Mouse (Mus musculus) G1E (cell line): ENCODE measurements around the gene Zfp523. TPM values are rescaled to one million over a fixed set of nuclear protein-coding genes. Genes with fewer than 3 reads are reported as not detected.

Experiments
- ATAC-seq: 2 replicates; pipeline ENCODE4 v1.8.0; 2016; ENCODE audit warnings: mild to moderate bottlenecking; ENCODE audit not compliant: insufficient number of reproducible peaks, poor library complexity, low FRiP score, severe bottlenecking; ENCODE audit errors: extremely low read depth
- DNase-seq: peaks from one replicate; pipeline ENCODE4 v3.0.0; 2012; ENCODE audit warnings: low spot score
- H3K27me3 ChIP-seq: 2 replicates; pipeline ENCODE4 v1.6.1; 2012; ENCODE audit warnings: mild to moderate bottlenecking, low read length, inconsistent platforms; ENCODE audit not compliant: insufficient read depth
- H3K36me3 ChIP-seq: replicated peaks from 2 replicates; pipeline ENCODE3; 2012; ENCODE audit warnings: mild to moderate bottlenecking, inconsistent platforms
- H3K4me1 ChIP-seq: 2 replicates; pipeline ENCODE4 v1.6.1; 2012; ENCODE audit warnings: low read depth, low read length, inconsistent platforms, mixed read lengths; ENCODE audit not compliant: insufficient read depth
- H3K4me3 ChIP-seq: 2 replicates; pipeline ENCODE4 v1.5.1; 2012; ENCODE audit warnings: low read depth, mild to moderate bottlenecking, inconsistent platforms, low read length, moderate library complexity, mixed read lengths
- H3K9me3 ChIP-seq: replicated peaks from 2 replicates; pipeline ENCODE4 v1.6.1; 2012; ENCODE audit warnings: inconsistent platforms
- CTCF ChIP-seq: IDR thresholded peaks from 2 replicates; pipeline ENCODE4 v1.5.1; 2012; ENCODE audit warnings: low read depth, low read length, inconsistent platforms, mixed read lengths
- GATA1 ChIP-seq: IDR thresholded peaks from 2 replicates; pipeline ENCODE4 v1.6.1; 2012; ENCODE audit warnings: borderline replicate concordance, low read length, inconsistent platforms, mixed read lengths
- GATA2 ChIP-seq: IDR thresholded peaks from 2 replicates; pipeline ENCODE4 v1.6.1; 2012; ENCODE audit warnings: low read depth, low read length, inconsistent platforms, borderline replicate concordance
- POLR2AphosphoS5 ChIP-seq: IDR thresholded peaks from 2 replicates; pipeline ENCODE4 v1.6.1; 2012; ENCODE audit warnings: low read depth, low read length, inconsistent platforms; ENCODE audit not compliant: insufficient replicate concordance
- TAL1 ChIP-seq: conservative IDR thresholded peaks from 2 replicates; pipeline ENCODE4 v1.6.1; 2012; ENCODE audit warnings: low read depth, low read length, inconsistent platforms, mixed read lengths
- polyA plus RNA-seq: library from polyadenylated mRNA; stranded (reverse); fragments of >175 nt; gene quantifications from 2 replicates; pipeline ENCODE4 v1.2.3, GENCODE M21; 2012
- total RNA-seq, 2 experiments: library from RNA; stranded (forward) in 1 of 2; stranded (reverse) in 1 of 2; fragments of 200-1000 nt in 1 of 2; fragments of >200 nt in 1 of 2; fragmentation: Nextera tagmentation in 1 of 2; gene quantifications; 2 replicates each; pipeline ENCODE4 v1.2.3; 2014 to 2017

Zfp523 gene
- total and polyA plus RNA-seq, 3 experiments, result 11.9 to 39.9 (median 20.8) TPM

- Histone ChIP-seq H3K9me3 (no peaks in the 10 kb centered on the region), H3K27me3 (no peaks in the 10 kb centered on the region), H3K36me3 (peaks cover 65% of the 10 kb centered on the region), H3K4me1 (peaks cover 40% of the 10 kb centered on the region), H3K4me3 (no peak overlapping the region)
- ATAC-seq (no peak), DNase-seq (no peak)
- no peak for TF ChIP-seq CTCF
- TF ChIP-seq GATA1, result no peak
- no peak for TF ChIP-seq GATA2
- TF ChIP-seq TAL1, result no peak
- no peak for TF ChIP-seq POLR2AphosphoS5
These were observed 74.8 kb downstream of the Zfp523 start for GRCm38 (mm10) chr17:28251579-28252280.

- H3K9me3 ChIP-seq, result no peaks in the 10 kb centered on the region
- DNase-seq (no peak), ATAC-seq (no peak)
- H3K27me3 ChIP-seq, result no peaks in the 10 kb centered on the region
- peaks cover 41% of the 10 kb centered on the region for H3K4me1 ChIP-seq
- TF ChIP-seq POLR2AphosphoS5 (no peak), TAL1 (no peak)
- H3K4me3 ChIP-seq, result no peak overlapping the region
- H3K36me3 ChIP-seq, result peaks cover 60% of the 10 kb centered on the region
These were observed 75.3 kb downstream of the Zfp523 start for GRCm38 (mm10) chr17:28252281-28252648.

GRCm38 (mm10) chr17:28253216-28253615 is 76.3 kb downstream of the Zfp523 start:
- ATAC-seq (no peak), DNase-seq (no peak)
- Histone ChIP-seq H3K27me3 (no peaks in the 10 kb centered on the region; the same call in 1 of the 2 replicates), H3K36me3 (peaks cover 54% of the 10 kb centered on the region), H3K4me1 (peaks cover 35% of the 10 kb centered on the region), H3K9me3 (no peaks in the 10 kb centered on the region), H3K4me3 (no peak overlapping the region)
- no peak for TF ChIP-seq CTCF
- no peak for TF ChIP-seq POLR2AphosphoS5
- no peak for TF ChIP-seq GATA2
- TF ChIP-seq GATA1, result no peak
- TF ChIP-seq TAL1, result no peak

GRCm38 (mm10) chr17:28254804-28255203 is 77.9 kb downstream of the Zfp523 start:
- ATAC-seq (no peak), DNase-seq (no peak)

More at GRCm38 (mm10) chr17:28254804-28255203, 77.9 kb downstream of the Zfp523 start:
- TF ChIP-seq CTCF, result no peak
- TF ChIP-seq POLR2AphosphoS5, result no peak
- no peak for TF ChIP-seq GATA2
- TF ChIP-seq GATA1, result no peak
- TF ChIP-seq TAL1, result no peak
- Histone ChIP-seq H3K36me3 (peaks cover 53% of the 10 kb centered on the region), H3K4me1 (peaks cover 35% of the 10 kb centered on the region), H3K4me3 (no peak overlapping the region), H3K9me3 (0 out of 2 replicates have a peak, but pooled peaks cover 3% of the 10 kb centered on the region), H3K27me3 (no peaks in the 10 kb centered on the region; the same call in 1 of the 2 replicates)

Other genes with a start within 250 kb of the Zfp523 start
- not detected in 2 replicates for gene Tcp11, start 96.5 kb upstream of the Zfp523 start, total RNA-seq (2014; fragmentation: Nextera tagmentation)
- gene Tcp11, start 96.5 kb upstream of the Zfp523 start, total RNA-seq (2017), result not detected in 2 replicates
- not detected in 2 replicates for gene Tcp11, start 96.5 kb upstream of the Zfp523 start, polyA plus RNA-seq
- not detected in 2 replicates for gene Scube3, start 35.0 kb upstream of the Zfp523 start, total RNA-seq (2014; fragmentation: Nextera tagmentation)
- gene Scube3, start 35.0 kb upstream of the Zfp523 start, total RNA-seq (2017), result 0.12 and 0.22 TPM in 2 replicates
- gene Scube3, start 35.0 kb upstream of the Zfp523 start, polyA plus RNA-seq, result not detected in 2 replicates
- gene Def6, start 30.6 kb downstream of the Zfp523 start, total RNA-seq (2014; fragmentation: Nextera tagmentation), result 38.5 and 58.4 TPM in 2 replicates
- gene Def6, start 30.6 kb downstream of the Zfp523 start, total RNA-seq (2017), result 92.8 and 113 TPM in 2 replicates
- 308 and 346 TPM in 2 replicates for gene Def6, start 30.6 kb downstream of the Zfp523 start, polyA plus RNA-seq
- gene Ppard, start 55.6 kb downstream of the Zfp523 start, total RNA-seq (2014; fragmentation: Nextera tagmentation), result 19.1 and 23.4 TPM in 2 replicates
- 2.6 and 3.0 TPM in 2 replicates for gene Ppard, start 55.6 kb downstream of the Zfp523 start, total RNA-seq (2017)
- 17.8 and 17.9 TPM in 2 replicates for gene Ppard, start 55.6 kb downstream of the Zfp523 start, polyA plus RNA-seq
- gene Fance, start 136.4 kb downstream of the Zfp523 start, total RNA-seq (2014; fragmentation: Nextera tagmentation), result 33.9 and 34.5 TPM in 2 replicates
- gene Fance, start 136.4 kb downstream of the Zfp523 start, total RNA-seq (2017), result 50.1 and 50.7 TPM in 2 replicates
- 79.0 and 80.0 TPM in 2 replicates for gene Fance, start 136.4 kb downstream of the Zfp523 start, polyA plus RNA-seq
- gene Rpl10a, start 151.3 kb downstream of the Zfp523 start, total RNA-seq (2014; fragmentation: Nextera tagmentation), result 2,842 and 3,361 TPM in 2 replicates
- gene Rpl10a, start 151.3 kb downstream of the Zfp523 start, total RNA-seq (2017), result 987 and 1,219 TPM in 2 replicates
- 7,805 and 8,433 TPM in 2 replicates for gene Rpl10a, start 151.3 kb downstream of the Zfp523 start, polyA plus RNA-seq
- 0.90 TPM in 1 of 2 replicates, not detected in the other for gene Tead3, start 173.7 kb downstream of the Zfp523 start, total RNA-seq (2014; fragmentation: Nextera tagmentation)
- gene Tead3, start 173.7 kb downstream of the Zfp523 start, total RNA-seq (2017), result 0.06 and 0.22 TPM in 2 replicates
- 0.41 and 0.47 TPM in 2 replicates for gene Tead3, start 173.7 kb downstream of the Zfp523 start, polyA plus RNA-seq
- gene Tulp1, start 188.1 kb downstream of the Zfp523 start, total RNA-seq (2014; fragmentation: Nextera tagmentation), result not detected in 2 replicates
- gene Tulp1, start 188.1 kb downstream of the Zfp523 start, total RNA-seq (2017), result 0.16 TPM in 1 of 2 replicates, not detected in the other
- gene Tulp1, start 188.1 kb downstream of the Zfp523 start, polyA plus RNA-seq, result 0.10 TPM in 1 of 2 replicates, not detected in the other